Mouse (Mus musculus): Measurements from ENCODE around the gene Ap3b1. TPM values are rescaled to one million over a fixed set of nuclear protein-coding genes. Genes with fewer than 3 reads are reported as not detected.

The Ap3b1 gene
- polyA plus RNA-seq, 1 experiment: 29.3 TPM

- TF ChIP-seq TCF3 (IDR thresholded peaks at IDR 0.05; ENCODE audit: insufficient read length, low read depth) (no peak), TCF12 (IDR thresholded peaks at IDR 0.05; ENCODE audit: insufficient read depth, poor library complexity, severe bottlenecking) (no peak), MYOD1 (IDR thresholded peaks at IDR 0.05; ENCODE audit: control insufficient read depth in 1 of 3, insufficient read length in 2 of 3, low read depth in 2 of 3) (no peak), USF1 (IDR thresholded peaks at IDR 0.05; ENCODE audit: low read depth) (no peak), CEBPB (IDR thresholded peaks at IDR 0.05; ENCODE audit: insufficient read depth, poor library complexity, severe bottlenecking) (no peak), SRF (IDR thresholded peaks at IDR 0.05; ENCODE audit: control insufficient read depth, insufficient read length, low read depth) (no peak), E2F4 (IDR thresholded peaks at IDR 0.05; ENCODE audit: insufficient read depth) (no peak), REST (IDR thresholded peaks at IDR 0.05; ENCODE audit: insufficient read depth, insufficient read length) (no peak), MAX (IDR thresholded peaks at IDR 0.05; ENCODE audit: low read depth) (no peak), MYOG (IDR thresholded peaks at IDR 0.05; ENCODE audit: control insufficient read depth in 1 of 3, insufficient read depth in 1 of 3, insufficient read length in 2 of 3, low read depth in 2 of 3) (no peak), POLR2AphosphoS2 (IDR thresholded peaks at IDR 0.05; ENCODE audit: insufficient read length, low read depth) (no peak), POLR2A (IDR thresholded peaks at IDR 0.05; ENCODE audit: insufficient read length, low read depth) (no peak)
- H3K4me2 ChIP-seq (ENCODE audit: low read depth): no peak overlapping the region
- H3K4me3 ChIP-seq: no peak overlapping the region
- no peaks in the 10 kb centered on the region for H3K36me3 ChIP-seq (ENCODE audit: control insufficient read depth, insufficient read depth)
- H3ac ChIP-seq (ENCODE audit: control insufficient read depth, insufficient read length): no peak overlapping the region
- H3K27me3 ChIP-seq (ENCODE audit: control insufficient read depth, insufficient read depth, insufficient read length): peaks cover 11% of the 10 kb centered on the region
- no peaks in the 10 kb centered on the region for H3K79me2 ChIP-seq (ENCODE audit: control insufficient read depth, insufficient read depth)
These were observed 236.5 kb downstream of the Ap3b1 start for GRCm38 (mm10) chr13:94595289-94595688.

- H3K4me2 ChIP-seq (ENCODE audit: low read depth): no peak overlapping the region
- H3ac ChIP-seq (ENCODE audit: control insufficient read depth, insufficient read length): no peak overlapping the region
- H3K4me3 ChIP-seq: no peak overlapping the region
- no peaks in the 10 kb centered on the region for H3K79me2 ChIP-seq (ENCODE audit: control insufficient read depth, insufficient read depth)
- H3K36me3 ChIP-seq (ENCODE audit: control insufficient read depth, insufficient read depth): no peaks in the 10 kb centered on the region
- peaks cover 11% of the 10 kb centered on the region for H3K27me3 ChIP-seq (ENCODE audit: control insufficient read depth, insufficient read depth, insufficient read length)
- no peak for TF ChIP-seq TCF12 (IDR thresholded peaks at IDR 0.05; ENCODE audit: insufficient read depth, poor library complexity, severe bottlenecking)
- no peak for TF ChIP-seq MYOG (IDR thresholded peaks at IDR 0.05; ENCODE audit: control insufficient read depth in 1 of 3, insufficient read depth in 1 of 3, insufficient read length in 2 of 3, low read depth in 2 of 3)
- no peak for TF ChIP-seq CEBPB (IDR thresholded peaks at IDR 0.05; ENCODE audit: insufficient read depth, poor library complexity, severe bottlenecking)
- no peak for TF ChIP-seq E2F4 (IDR thresholded peaks at IDR 0.05; ENCODE audit: insufficient read depth)
- no peak for TF ChIP-seq MAX (IDR thresholded peaks at IDR 0.05; ENCODE audit: low read depth)
- TF ChIP-seq MYOD1 (IDR thresholded peaks at IDR 0.05; ENCODE audit: control insufficient read depth in 1 of 3, insufficient read length in 2 of 3, low read depth in 2 of 3): no peak
- no peak for TF ChIP-seq TCF3 (IDR thresholded peaks at IDR 0.05; ENCODE audit: insufficient read length, low read depth)
- TF ChIP-seq SRF (IDR thresholded peaks at IDR 0.05; ENCODE audit: control insufficient read depth, insufficient read length, low read depth): no peak
- TF ChIP-seq USF1 (IDR thresholded peaks at IDR 0.05; ENCODE audit: low read depth): no peak
- TF ChIP-seq POLR2AphosphoS2 (IDR thresholded peaks at IDR 0.05; ENCODE audit: insufficient read length, low read depth): no peak
- no peak for TF ChIP-seq POLR2A (IDR thresholded peaks at IDR 0.05; ENCODE audit: insufficient read length, low read depth)
These were observed 237.1 kb downstream of the Ap3b1 start for GRCm38 (mm10) chr13:94595701-94596361.

GRCm38 (mm10) chr13:94596386-94597033, 237.8 kb downstream of the Ap3b1 start:
- no peaks in the 10 kb centered on the region for H3K36me3 ChIP-seq (ENCODE audit: control insufficient read depth, insufficient read depth)
- H3K4me2 ChIP-seq (ENCODE audit: low read depth): no peak overlapping the region
- TF ChIP-seq MYOD1 (IDR thresholded peaks at IDR 0.05; ENCODE audit: control insufficient read depth in 1 of 3, insufficient read length in 2 of 3, low read depth in 2 of 3): no peak
- TF ChIP-seq POLR2A (IDR thresholded peaks at IDR 0.05; ENCODE audit: insufficient read length, low read depth): no peak
- no peak for TF ChIP-seq POLR2AphosphoS2 (IDR thresholded peaks at IDR 0.05; ENCODE audit: insufficient read length, low read depth)
- no peak for TF ChIP-seq REST (IDR thresholded peaks at IDR 0.05; ENCODE audit: insufficient read depth, insufficient read length)
- TF ChIP-seq TCF3 (IDR thresholded peaks at IDR 0.05; ENCODE audit: insufficient read length, low read depth): no peak
- no peak for TF ChIP-seq TCF12 (IDR thresholded peaks at IDR 0.05; ENCODE audit: insufficient read depth, poor library complexity, severe bottlenecking)
- TF ChIP-seq SRF (IDR thresholded peaks at IDR 0.05; ENCODE audit: control insufficient read depth, insufficient read length, low read depth): no peak
- TF ChIP-seq MYOG (IDR thresholded peaks at IDR 0.05; ENCODE audit: control insufficient read depth in 1 of 3, insufficient read depth in 1 of 3, insufficient read length in 2 of 3, low read depth in 2 of 3): no peak
- no peak for TF ChIP-seq CEBPB (IDR thresholded peaks at IDR 0.05; ENCODE audit: insufficient read depth, poor library complexity, severe bottlenecking)
- TF ChIP-seq MAX (IDR thresholded peaks at IDR 0.05; ENCODE audit: low read depth): no peak
- TF ChIP-seq E2F4 (IDR thresholded peaks at IDR 0.05; ENCODE audit: insufficient read depth): no peak
- no peak for TF ChIP-seq USF1 (IDR thresholded peaks at IDR 0.05; ENCODE audit: low read depth)
- H3K27me3 ChIP-seq (ENCODE audit: control insufficient read depth, insufficient read depth, insufficient read length): peaks cover 14% of the 10 kb centered on the region
- H3K4me3 ChIP-seq: no peak overlapping the region
- no peak overlapping the region for H3ac ChIP-seq (ENCODE audit: control insufficient read depth, insufficient read length)
- H3K79me2 ChIP-seq (ENCODE audit: control insufficient read depth, insufficient read depth): no peaks in the 10 kb centered on the region

GRCm38 (mm10) chr13:94599718-94600117, 241.0 kb downstream of the Ap3b1 start:
- H3K27me3 ChIP-seq (ENCODE audit: control insufficient read depth, insufficient read depth, insufficient read length): peaks cover 32% of the 10 kb centered on the region
- no peak for TF ChIP-seq MYOD1 (IDR thresholded peaks at IDR 0.05; ENCODE audit: control insufficient read depth in 1 of 3, insufficient read length in 2 of 3, low read depth in 2 of 3)
- TF ChIP-seq SRF (IDR thresholded peaks at IDR 0.05; ENCODE audit: control insufficient read depth, insufficient read length, low read depth): no peak
- TF ChIP-seq USF1 (IDR thresholded peaks at IDR 0.05; ENCODE audit: low read depth): no peak
- TF ChIP-seq E2F4 (IDR thresholded peaks at IDR 0.05; ENCODE audit: insufficient read depth): no peak
- no peak for TF ChIP-seq MYOG (IDR thresholded peaks at IDR 0.05; ENCODE audit: control insufficient read depth in 1 of 3, insufficient read depth in 1 of 3, insufficient read length in 2 of 3, low read depth in 2 of 3)
- TF ChIP-seq TCF3 (IDR thresholded peaks at IDR 0.05; ENCODE audit: insufficient read length, low read depth): no peak
- TF ChIP-seq CEBPB (IDR thresholded peaks at IDR 0.05; ENCODE audit: insufficient read depth, poor library complexity, severe bottlenecking): no peak
- no peak for TF ChIP-seq TCF12 (IDR thresholded peaks at IDR 0.05; ENCODE audit: insufficient read depth, poor library complexity, severe bottlenecking)
- no peak for TF ChIP-seq MAX (IDR thresholded peaks at IDR 0.05; ENCODE audit: low read depth)
- TF ChIP-seq POLR2AphosphoS2 (IDR thresholded peaks at IDR 0.05; ENCODE audit: insufficient read length, low read depth): no peak
- no peak overlapping the region for H3K4me3 ChIP-seq
- H3K4me2 ChIP-seq (ENCODE audit: low read depth): no peak overlapping the region
- H3K79me2 ChIP-seq (ENCODE audit: control insufficient read depth, insufficient read depth): no peaks in the 10 kb centered on the region
- no peak overlapping the region for H3ac ChIP-seq (ENCODE audit: control insufficient read depth, insufficient read length)
- no peaks in the 10 kb centered on the region for H3K36me3 ChIP-seq (ENCODE audit: control insufficient read depth, insufficient read depth)

Measured in myocyte (in vitro differentiated cells).